Comparison of ENCODE assay signal across 19 mouse cellular contexts in genomic region chr17:66378127-66378526, GRCm38 (mm10).
DNase-seq lines count a peak whose midpoint lies in the region; ATAC-seq and TF ChIP-seq lines count a peak whose summit lies in the region.
"Had no signal": no experiment of that assay in that cellular context is flagged by ENCODE, and none has a peak within 500 bp of the region (broad histone marks: within the 10 kb centered on the region; RNA-seq: fewer than 3 reads in every experiment).

No protein-coding gene starts in this region.

- H3K4me1 ChIP-seq in hindbrain, embryonic 10.5 days (replicated peaks): peaks cover 11% of the 10 kb centered on the region
- H3K4me1 ChIP-seq in hindbrain, embryonic 12.5 days: peaks cover 3% of the 10 kb centered on the region; the same call in 1 of the 2 replicates
- peaks cover 7% of the 10 kb centered on the region for H3K4me1 ChIP-seq in testis, adult 2 months (ENCODE audit: control insufficient read depth, insufficient read depth, low read length)
- no peaks in the 10 kb centered on the region for H3K4me1 ChIP-seq in megakaryocyte, embryonic 14.5 days

- ATAC-seq in hindbrain, embryonic 12.5 days (ENCODE audit: low FRiP score): no peak
- ATAC-seq: forebrain, embryonic 16.5 days; hindbrain, postnatal 0 days had no signal

- DNase-seq in hindbrain, embryonic 10.5 days (ENCODE audit: low spot score): no peak
- DNase-seq in testis, postnatal 10 days (ENCODE audit: low spot score): no peak
- no peak for DNase-seq in urinary bladder, postnatal 25 days (ENCODE audit: low spot score)
- DNase-seq: adrenal gland, adult 8-10 months; adrenal gland, postnatal 36 days; cerebellum, adult 8-10 months; cerebellum, postnatal 14 days; gastrocnemius, postnatal 10 days; heart, postnatal 36 days had no signal

- peaks cover 97% of the 10 kb centered on the region for H3K36me3 ChIP-seq in hindbrain, embryonic 10.5 days
- H3K36me3 ChIP-seq in hindbrain, embryonic 12.5 days: peaks cover 45% of the 10 kb centered on the region
- H3K36me3 ChIP-seq in testis, adult 2 months (ENCODE audit: control insufficient read depth, insufficient read depth, low read length): no peaks in the 10 kb centered on the region
- H3K36me3 ChIP-seq in megakaryocyte, embryonic 14.5 days (replicated peaks; ENCODE audit: low read length): no peaks in the 10 kb centered on the region
- H3K36me3 ChIP-seq: G1E had no signal

- H3K9ac ChIP-seq in hindbrain, embryonic 12.5 days: no peak overlapping the region
- H3K9ac ChIP-seq: embryonic facial prominence, embryonic 13.5 days; forebrain, embryonic 12.5 days; heart, embryonic 12.5 days; hindbrain, embryonic 13.5 days had no signal

- H3K4me2 ChIP-seq in hindbrain, embryonic 12.5 days (replicated peaks): no peak overlapping the region
- H3K4me2 ChIP-seq: embryonic facial prominence, embryonic 13.5 days; forebrain, embryonic 12.5 days; heart, embryonic 12.5 days; hindbrain, embryonic 13.5 days had no signal

- 91% methylated on average over 17 of the region's 17 CpGs for WGBS in hindbrain, embryonic 10.5 days
- 94% methylated on average over 17 of the region's 17 CpGs for WGBS in hindbrain, embryonic 12.5 days

- H3K9me3 ChIP-seq in hindbrain, embryonic 10.5 days: no peaks in the 10 kb centered on the region
- H3K9me3 ChIP-seq in hindbrain, embryonic 12.5 days (replicated peaks): no peaks in the 10 kb centered on the region
- peaks cover 58% of the 10 kb centered on the region for H3K9me3 ChIP-seq in megakaryocyte, embryonic 14.5 days
- H3K9me3 ChIP-seq: embryonic facial prominence, embryonic 13.5 days; forebrain, embryonic 12.5 days; heart, embryonic 12.5 days; hindbrain, embryonic 13.5 days had no signal

- no peak overlapping the region for H3K4me3 ChIP-seq in hindbrain, embryonic 10.5 days
- H3K4me3 ChIP-seq in hindbrain, embryonic 12.5 days: no peak overlapping the region
- H3K4me3 ChIP-seq in testis, adult 2 months (ENCODE audit: control insufficient read depth, low read depth, low read length): no peak overlapping the region
- H3K4me3 ChIP-seq in megakaryocyte, embryonic 14.5 days (replicated peaks): peak overlapping the region; percentile 1
- H3K4me3 ChIP-seq: embryonic facial prominence, embryonic 13.5 days; forebrain, embryonic 12.5 days; heart, embryonic 12.5 days; hindbrain, embryonic 13.5 days had no signal

- no peaks in the 10 kb centered on the region for H3K27me3 ChIP-seq in hindbrain, embryonic 10.5 days (ENCODE audit: insufficient read depth, poor library complexity, severe bottlenecking)
- no peaks in the 10 kb centered on the region for H3K27me3 ChIP-seq in hindbrain, embryonic 12.5 days
- H3K27me3 ChIP-seq in testis, adult 2 months (ENCODE audit: control insufficient read depth, insufficient read depth, low read length): no peaks in the 10 kb centered on the region
- H3K27me3 ChIP-seq in megakaryocyte, embryonic 14.5 days (replicated peaks): no peaks in the 10 kb centered on the region
- H3K27me3 ChIP-seq: embryonic facial prominence, embryonic 13.5 days; forebrain, embryonic 12.5 days; hindbrain, embryonic 13.5 days had no signal

- no peak for TF ChIP-seq CTCF in testis, adult 2 months (IDR thresholded peaks at IDR 0.05; ENCODE audit: control insufficient read depth, insufficient read depth, insufficient replicate concordance, low read depth, low read length)

- H3K27ac ChIP-seq in hindbrain, embryonic 10.5 days: 0 out of 2 replicates have a peak overlapping the region, but pooled peaks have one; percentile 17
- no peak overlapping the region for H3K27ac ChIP-seq in hindbrain, embryonic 12.5 days
- peak overlapping the region; percentile 34; the same call in 1 of the 2 replicates for H3K27ac ChIP-seq in testis, adult 2 months (ENCODE audit: control insufficient read depth, insufficient read depth, low read depth, low read length)
- H3K27ac ChIP-seq: embryonic facial prominence, embryonic 13.5 days; forebrain, embryonic 12.5 days; hindbrain, embryonic 13.5 days; hindbrain, postnatal 0 days had no signal

- TF ChIP-seq POLR2A in testis, adult 2 months (IDR thresholded peaks at IDR 0.05; ENCODE audit: control insufficient read depth, low read depth, low read length): no peak
